Mouse (Mus musculus): ENCODE measurements around the gene Agrp. TPM values are rescaled to one million over a fixed set of nuclear protein-coding genes. Genes with fewer than 3 reads are reported as not detected.
"Not testable (repeated sequence)": the region's sequence is repeated elsewhere in the genome, so short reads cannot be mapped to it uniquely, and the experiment has no call there.

Agrp gene
- polyA plus RNA-seq, 1 experiment from 2014 or later, result 0.54 TPM

- ATAC-seq (ENCODE audit: insufficient number of reproducible peaks, insufficient read depth, low FRiP score, low read depth), result no peak
- no peak overlapping the region for H3K27ac ChIP-seq (replicated peaks in 1 of 2; ENCODE audit: control insufficient read depth in 1 of 2, insufficient read depth in 1 of 2, low read depth in 2 of 2, low read length in 2 of 2)
- no peaks in the 10 kb centered on the region for H3K36me3 ChIP-seq (ENCODE audit: control insufficient read depth, insufficient read depth, low read length)
- no peaks in the 10 kb centered on the region for H3K9me3 ChIP-seq (ENCODE audit: control insufficient read depth, low read length)
- H3K4me1 ChIP-seq (ENCODE audit: control insufficient read depth in 2 of 2, insufficient read depth in 2 of 2, low read length in 2 of 2), result no peaks in the 10 kb centered on the region; a peak in 1 of 4 replicates
- H3K9ac ChIP-seq (ENCODE audit: low read length), result no peak overlapping the region
- H3K27me3 ChIP-seq (ENCODE audit: control insufficient read depth, insufficient read depth, low read length), result no peaks in the 10 kb centered on the region
- H3K4me3 ChIP-seq (ENCODE audit: control insufficient read depth in 1 of 2, insufficient read depth in 1 of 2, low read depth in 1 of 2, low read length in 2 of 2), result no peak overlapping the region
- H3K4me2 ChIP-seq (ENCODE audit: low read length), result no peak overlapping the region
Measured at GRCm38 (mm10) chr8:105573427-105573826, 63.8 kb downstream of the Agrp start.

GRCm38 (mm10) chr8:105571810-105572209 lies 65.4 kb downstream of the Agrp start:
- Histone ChIP-seq H3K27ac (replicated peaks in 1 of 2; ENCODE audit: control insufficient read depth in 1 of 2, insufficient read depth in 1 of 2, low read depth in 2 of 2, low read length in 2 of 2) (no peak overlapping the region), H3K4me3 (ENCODE audit: control insufficient read depth in 1 of 2, insufficient read depth in 1 of 2, low read depth in 1 of 2, low read length in 2 of 2) (no peak overlapping the region), H3K27me3 (ENCODE audit: control insufficient read depth, insufficient read depth, low read length) (no peaks in the 10 kb centered on the region), H3K9me3 (ENCODE audit: control insufficient read depth, low read length) (no peaks in the 10 kb centered on the region), H3K4me2 (ENCODE audit: low read length) (no peak overlapping the region), H3K36me3 (ENCODE audit: control insufficient read depth, insufficient read depth, low read length) (no peaks in the 10 kb centered on the region), H3K4me1 (ENCODE audit: control insufficient read depth in 2 of 2, insufficient read depth in 2 of 2, low read length in 2 of 2) (peaks cover 4% of the 10 kb centered on the region in 2 experiments; a peak in 3 of 4 replicates), H3K9ac (ENCODE audit: low read length) (no peak overlapping the region)
- ATAC-seq (ENCODE audit: insufficient number of reproducible peaks, insufficient read depth, low FRiP score, low read depth), result no peak
- WGBS, result 83% methylated on average over 9 of the region's 9 CpGs

GRCm38 (mm10) chr8:105566703-105567595 lies 70.2 kb downstream of the Agrp start:
- Histone ChIP-seq H3K27me3 (ENCODE audit: control insufficient read depth, insufficient read depth, low read length) (no peaks in the 10 kb centered on the region), H3K9ac (ENCODE audit: low read length) (peak overlapping the region; percentile 93), H3K4me2 (ENCODE audit: low read length) (peak overlapping the region; percentile 89), H3K4me1 (ENCODE audit: control insufficient read depth in 2 of 2, insufficient read depth in 2 of 2, low read length in 2 of 2) (peaks cover 13 to 21% of the 10 kb centered on the region in 2 experiments; a peak in 3 of 4 replicates), H3K9me3 (ENCODE audit: control insufficient read depth, low read length) (no peaks in the 10 kb centered on the region), H3K4me3 (ENCODE audit: control insufficient read depth in 1 of 2, insufficient read depth in 1 of 2, low read depth in 1 of 2, low read length in 2 of 2) (peak overlapping the region; percentile 90 to 96), H3K27ac (replicated peaks in 1 of 2; ENCODE audit: control insufficient read depth in 1 of 2, insufficient read depth in 1 of 2, low read depth in 2 of 2, low read length in 2 of 2) (no peak overlapping the region; a peak in 1 of 4 replicates), H3K36me3 (ENCODE audit: control insufficient read depth, insufficient read depth, low read length) (peaks cover 9% of the 10 kb centered on the region)
- WGBS, result 19% methylated on average over 27 of the region's 27 CpGs
- no peak for ATAC-seq (ENCODE audit: insufficient number of reproducible peaks, insufficient read depth, low FRiP score, low read depth)

DNA sequence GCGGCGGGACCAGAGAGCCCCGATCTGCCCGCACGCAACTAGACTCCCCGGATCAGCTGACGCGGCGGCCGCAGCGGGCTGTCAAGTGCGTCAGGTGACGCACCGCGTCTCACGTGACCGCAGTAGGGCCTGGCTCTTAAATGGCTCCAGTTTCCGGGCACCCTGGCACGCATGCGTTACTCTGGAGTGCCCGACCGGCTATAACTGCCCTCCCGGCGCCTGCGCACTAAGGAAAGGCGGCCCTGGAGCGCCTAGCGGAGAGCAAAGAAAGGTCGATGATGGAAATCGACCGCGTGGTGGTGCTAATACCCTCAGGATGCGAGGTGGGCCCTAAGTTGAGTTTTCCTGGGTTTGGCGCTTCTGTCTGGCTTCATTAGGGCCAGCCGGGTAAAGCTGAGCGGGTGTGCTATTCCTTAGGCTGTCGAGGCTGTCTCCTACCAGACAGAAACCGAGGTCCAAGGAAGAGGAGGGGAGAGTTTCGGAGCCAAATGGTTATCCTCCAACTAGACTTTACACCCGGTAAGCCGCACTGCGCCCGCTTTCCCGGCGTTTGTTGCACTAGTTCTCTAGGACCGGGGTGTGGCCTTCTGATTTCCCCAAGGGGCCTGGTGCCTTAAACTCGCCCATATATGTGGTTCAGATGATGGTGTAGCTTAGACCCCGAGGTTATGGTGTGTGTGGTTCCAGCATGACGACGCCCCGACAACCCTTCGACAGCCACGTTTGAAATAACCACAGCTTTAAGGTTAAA lies 71.1 kb downstream of the Agrp start, which contains the start of gene Atp6v0d1:
Atp6v0d1 (minus strand) TSS at position 96 of the 751 bp plus-strand sequence.
- peak; percentile 98 for ATAC-seq (ENCODE audit: insufficient number of reproducible peaks, insufficient read depth, low FRiP score, low read depth)
- peaks cover 12% of the 10 kb centered on the region for H3K36me3 ChIP-seq (ENCODE audit: control insufficient read depth, insufficient read depth, low read length)
- peak within 1 kb of the TSS; percentile 93 for H3K9ac ChIP-seq (ENCODE audit: low read length)
- H3K4me1 ChIP-seq (ENCODE audit: control insufficient read depth in 2 of 2, insufficient read depth in 2 of 2, low read length in 2 of 2), result peaks cover 13 to 21% of the 10 kb centered on the region in 2 experiments; a peak in 3 of 4 replicates
- H3K4me2 ChIP-seq (ENCODE audit: low read length), result peak within 1 kb of the TSS; percentile 89
- H3K27me3 ChIP-seq (ENCODE audit: control insufficient read depth, insufficient read depth, low read length), result no peaks in the 10 kb centered on the region
- no peaks in the 10 kb centered on the region for H3K9me3 ChIP-seq (ENCODE audit: control insufficient read depth, low read length)
- WGBS, result 3% methylated on average over 51 of the region's 53 CpGs
- peak within 1 kb of the TSS; percentile 90 to 96 for H3K4me3 ChIP-seq (ENCODE audit: control insufficient read depth in 1 of 2, insufficient read depth in 1 of 2, low read depth in 1 of 2, low read length in 2 of 2)
- H3K27ac ChIP-seq (replicated peaks in 1 of 2; ENCODE audit: control insufficient read depth in 1 of 2, insufficient read depth in 1 of 2, low read depth in 2 of 2, low read length in 2 of 2), result peak within 1 kb of the TSS; percentile 63 to 82

GRCm38 (mm10) chr8:105565401-105565881 lies 71.8 kb downstream of the Agrp start:
- ATAC-seq (ENCODE audit: insufficient number of reproducible peaks, insufficient read depth, low FRiP score, low read depth), result peak; percentile 55
- no peaks in the 10 kb centered on the region for H3K27me3 ChIP-seq (ENCODE audit: control insufficient read depth, insufficient read depth, low read length)
- under 1% methylated on average over 31 of the region's 31 CpGs for WGBS

DNA sequence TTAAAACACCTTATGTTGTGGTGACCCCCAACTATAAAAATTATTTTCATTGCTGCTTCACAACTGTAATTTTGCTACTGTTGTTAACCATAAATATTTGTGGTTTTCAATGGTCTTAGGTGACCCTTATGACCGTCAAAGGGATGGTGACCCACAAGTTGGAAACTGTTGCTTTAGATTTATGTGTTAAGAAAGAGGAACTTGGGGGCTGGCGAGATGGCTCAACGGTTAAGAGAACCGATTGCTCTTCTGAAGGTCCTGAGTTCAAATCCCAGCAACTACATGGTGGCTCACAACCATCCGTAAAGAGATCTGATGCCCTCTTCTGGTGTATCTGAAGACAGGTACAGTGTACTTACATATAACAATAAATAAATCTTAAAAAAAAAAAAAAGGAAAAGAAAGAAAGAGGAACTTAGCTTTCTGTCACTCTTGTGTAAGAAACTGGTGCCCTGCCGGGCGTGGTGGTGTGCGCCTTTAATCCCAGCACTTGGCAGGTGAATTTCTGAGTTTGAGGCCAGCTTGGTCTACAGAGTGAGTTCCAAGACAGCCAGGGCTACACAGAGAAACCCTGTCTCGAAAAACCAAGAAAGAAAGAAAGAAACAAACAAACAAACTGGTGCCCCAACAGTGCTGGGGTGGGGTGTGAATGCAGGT lies 72.5 kb downstream of the Agrp start:
- not testable (repeated sequence) for H3K9me3 ChIP-seq (ENCODE audit: control insufficient read depth, low read length); ATAC-seq (ENCODE audit: insufficient number of reproducible peaks, insufficient read depth, low FRiP score, low read depth); H3K27me3 ChIP-seq (ENCODE audit: control insufficient read depth, insufficient read depth, low read length)
- Histone ChIP-seq H3K4me3 (ENCODE audit: control insufficient read depth in 1 of 2, insufficient read depth in 1 of 2, low read depth in 1 of 2, low read length in 2 of 2) (peak overlapping the region; percentile 90 to 96), H3K4me1 (ENCODE audit: control insufficient read depth in 2 of 2, insufficient read depth in 2 of 2, low read length in 2 of 2) (peaks cover 13 to 21% of the 10 kb centered on the region in 2 experiments; a peak in 3 of 4 replicates), H3K36me3 (ENCODE audit: control insufficient read depth, insufficient read depth, low read length) (peaks cover 17% of the 10 kb centered on the region), H3K4me2 (ENCODE audit: low read length) (peak overlapping the region; percentile 79), H3K9ac (ENCODE audit: low read length) (peak overlapping the region; percentile 93), H3K27ac (replicated peaks in 1 of 2; ENCODE audit: control insufficient read depth in 1 of 2, insufficient read depth in 1 of 2, low read depth in 2 of 2, low read length in 2 of 2) (peak overlapping the region in 1 of 2 experiments; percentile 82; a peak in 1 of 4 replicates)
- 77% methylated on average over 9 of the region's 9 CpGs for WGBS

More at GRCm38 (mm10) chr8:105565401-105565881, 71.8 kb downstream of the Agrp start:
- H3K9ac ChIP-seq (ENCODE audit: low read length), result peak overlapping the region; percentile 93
- H3K4me2 ChIP-seq (ENCODE audit: low read length), result peak overlapping the region; percentile 79
- peaks cover 13 to 21% of the 10 kb centered on the region in 2 experiments; a peak in 3 of 4 replicates for H3K4me1 ChIP-seq (ENCODE audit: control insufficient read depth in 2 of 2, insufficient read depth in 2 of 2, low read length in 2 of 2)
- H3K4me3 ChIP-seq (ENCODE audit: control insufficient read depth in 1 of 2, insufficient read depth in 1 of 2, low read depth in 1 of 2, low read length in 2 of 2), result peak overlapping the region; percentile 90 to 96
- H3K27ac ChIP-seq (replicated peaks in 1 of 2; ENCODE audit: control insufficient read depth in 1 of 2, insufficient read depth in 1 of 2, low read depth in 2 of 2, low read length in 2 of 2), result peak overlapping the region; percentile 63 to 82
- H3K9me3 ChIP-seq (ENCODE audit: control insufficient read depth, low read length), result no peaks in the 10 kb centered on the region
- H3K36me3 ChIP-seq (ENCODE audit: control insufficient read depth, insufficient read depth, low read length), result peaks cover 12% of the 10 kb centered on the region

DNA sequence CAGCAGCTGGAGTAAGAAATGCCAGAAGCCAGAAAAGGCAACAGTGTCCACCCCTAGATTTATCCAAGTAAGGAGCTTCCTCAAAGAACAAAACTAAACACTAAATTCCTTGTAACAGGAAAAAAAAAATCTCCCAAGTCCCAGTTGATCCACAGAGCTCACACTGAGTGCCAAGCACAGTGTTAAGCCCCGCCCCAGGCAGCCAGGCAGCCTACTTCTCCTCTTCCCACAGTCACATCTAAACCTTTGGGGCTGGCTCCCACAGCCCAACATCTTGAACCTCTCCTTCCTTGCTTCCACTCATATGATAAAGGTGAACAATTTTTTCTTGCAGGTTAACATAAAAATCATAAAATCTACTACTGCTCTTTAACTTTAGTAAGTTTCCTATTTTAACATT lies 73.3 kb downstream of the Agrp start:
- no peak overlapping the region; the same call in 1 of the 2 replicates for H3K9ac ChIP-seq (ENCODE audit: low read length)
- H3K36me3 ChIP-seq (ENCODE audit: control insufficient read depth, insufficient read depth, low read length), result peaks cover 25% of the 10 kb centered on the region
- H3K4me1 ChIP-seq (ENCODE audit: control insufficient read depth in 2 of 2, insufficient read depth in 2 of 2, low read length in 2 of 2), result peaks cover 13 to 21% of the 10 kb centered on the region in 2 experiments; a peak in 3 of 4 replicates
- H3K9me3 ChIP-seq (ENCODE audit: control insufficient read depth, low read length), result no peaks in the 10 kb centered on the region
- ATAC-seq (ENCODE audit: insufficient number of reproducible peaks, insufficient read depth, low FRiP score, low read depth), result no peak
- H3K27me3 ChIP-seq (ENCODE audit: control insufficient read depth, insufficient read depth, low read length), result no peaks in the 10 kb centered on the region
- peak overlapping the region; percentile 6; the same call in 1 of the 2 replicates for H3K4me2 ChIP-seq (ENCODE audit: low read length)
- no peak overlapping the region for H3K27ac ChIP-seq (replicated peaks in 1 of 2; ENCODE audit: control insufficient read depth in 1 of 2, insufficient read depth in 1 of 2, low read depth in 2 of 2, low read length in 2 of 2)
- 91% methylated on average over 1 of the region's 1 CpGs for WGBS
- no peak overlapping the region for H3K4me3 ChIP-seq (ENCODE audit: control insufficient read depth in 1 of 2, insufficient read depth in 1 of 2, low read depth in 1 of 2, low read length in 2 of 2)

All from heart, embryonic 14.5 days (tissue).